Mouse (Mus musculus): ENCODE results near the gene Btbd1.
A peak's percentile ranks its signal among the peaks of the same experiment; 100 is the strongest.

Gene Btbd1

GRCm38 (mm10) chr7:81777667-81778218, 51.5 kb downstream of the Btbd1 start:
- DNase-seq (ENCODE audit: low read depth), result peak; percentile 60

- no peak for DNase-seq (ENCODE audit: low read depth)
Observed at GRCm38 (mm10) chr7:81775325-81775724, 53.9 kb downstream of the Btbd1 start.

GRCm38 (mm10) chr7:81772786-81773539, 56.3 kb downstream of the Btbd1 start:
- DNase-seq (ENCODE audit: low read depth), result no peak

GRCm38 (mm10) chr7:81763110-81763845, 66.0 kb downstream of the Btbd1 start:
- DNase-seq (ENCODE audit: low read depth), result peak; percentile 64

GRCm38 (mm10) chr7:81762180-81763109, 66.8 kb downstream of the Btbd1 start, which contains the start of gene Ramac:
Gene Ramac (plus strand): TSS chr7:81762925.
- peak; percentile 97 for DNase-seq (ENCODE audit: low read depth)

- DNase-seq (ENCODE audit: low read depth), result no peak
Observed at GRCm38 (mm10) chr7:81747956-81748355, 81.3 kb downstream of the Btbd1 start.

- DNase-seq (ENCODE audit: low read depth), result peak; percentile 86
Observed at GRCm38 (mm10) chr7:81744145-81744544, 85.1 kb downstream of the Btbd1 start.
